Mouse (Mus musculus) WW6 (cell line): ENCODE measurements around the gene Ptprd.
A peak's percentile ranks its signal among the peaks of the same experiment; 100 is the strongest.

Source experiments
- DNase-seq: peaks from one replicate; pipeline ENCODE4 v3.0.0-alpha.2; 2013; ENCODE audit warnings: low read depth, low spot score

Ptprd gene

GRCm38 (mm10) chr4:77558404-77559202, 653.2 kb downstream of the Ptprd start:
- DNase-seq: peak; percentile 7

- DNase-seq: no peak
These were observed 655.9 kb downstream of the Ptprd start for GRCm38 (mm10) chr4:77555841-77556240.

- no peak for DNase-seq
These were observed 673.9 kb downstream of the Ptprd start for GRCm38 (mm10) chr4:77537843-77538242.

- no peak for DNase-seq
These were observed 674.4 kb downstream of the Ptprd start for GRCm38 (mm10) chr4:77537336-77537735.

- DNase-seq: no peak
These were observed 676.2 kb downstream of the Ptprd start for GRCm38 (mm10) chr4:77535601-77536000.

GRCm38 (mm10) chr4:77534553-77534952, 677.2 kb downstream of the Ptprd start:
- no peak for DNase-seq

- DNase-seq: peak; percentile 3
These were observed 692.6 kb downstream of the Ptprd start for GRCm38 (mm10) chr4:77519166-77519565.

GRCm38 (mm10) chr4:77513914-77514628, 697.7 kb downstream of the Ptprd start:
- no peak for DNase-seq

GRCm38 (mm10) chr4:77513041-77513440, 698.7 kb downstream of the Ptprd start:
- DNase-seq: no peak

GRCm38 (mm10) chr4:77454049-77454448, 757.7 kb downstream of the Ptprd start:
- DNase-seq: no peak

GRCm38 (mm10) chr4:77399146-77399545, 812.6 kb downstream of the Ptprd start:
- DNase-seq: no peak

- no peak for DNase-seq
These were observed 850.0 kb downstream of the Ptprd start for GRCm38 (mm10) chr4:77361728-77362127.

GRCm38 (mm10) chr4:77327198-77327597, 884.6 kb downstream of the Ptprd start:
- no peak for DNase-seq

- DNase-seq: no peak
These were observed 894.6 kb downstream of the Ptprd start for GRCm38 (mm10) chr4:77317060-77317680.

- no peak for DNase-seq
These were observed 895.1 kb downstream of the Ptprd start for GRCm38 (mm10) chr4:77316644-77317043.

- DNase-seq: peak; percentile 18
These were observed 901.5 kb downstream of the Ptprd start for GRCm38 (mm10) chr4:77310127-77310788.

GRCm38 (mm10) chr4:77283423-77283822, 928.3 kb downstream of the Ptprd start:
- no peak for DNase-seq

- no peak for DNase-seq
These were observed 933.8 kb downstream of the Ptprd start for GRCm38 (mm10) chr4:77277913-77278312.

- no peak for DNase-seq
These were observed 951.8 kb downstream of the Ptprd start for GRCm38 (mm10) chr4:77259972-77260290.

GRCm38 (mm10) chr4:77259250-77259971, 952.4 kb downstream of the Ptprd start:
- no peak for DNase-seq

- DNase-seq: no peak
These were observed 960.6 kb downstream of the Ptprd start for GRCm38 (mm10) chr4:77251188-77251587.
